Mouse (Mus musculus) heart, embryonic 13.5 days (tissue): ENCODE measurements around the gene Kif9. TPM values are rescaled to one million over a fixed set of nuclear protein-coding genes. Genes with fewer than 3 reads are reported as not detected.

Experiments used
- ATAC-seq: fragments of 200-750 bp; cut with Nextera tagmentation; 2 replicates; pipeline ENCODE4 v1.8.0; 2017; ENCODE audit warnings: moderate TSS enrichment; ENCODE audit not compliant: insufficient number of reproducible peaks, low FRiP score, low TSS enrichment; ENCODE audit errors: extremely low read depth
- H3K27ac ChIP-seq: fragments of 300-500 bp; sonication (generic); replicated peaks from 2 replicates; pipeline ENCODE4 v1.5.1; 2015; ENCODE audit warnings: moderate library complexity, mild to moderate bottlenecking, inconsistent platforms
- H3K27me3 ChIP-seq: fragments of 300-500 bp; sonication (generic); replicated peaks from 2 replicates; pipeline ENCODE4 v1.6.1; 2015; ENCODE audit warnings: mild to moderate bottlenecking, inconsistent platforms
- H3K36me3 ChIP-seq: fragments of 300-500 bp; sonication (generic); 2 replicates; pipeline ENCODE4 v1.6.1; 2015; ENCODE audit warnings: mild to moderate bottlenecking, inconsistent platforms
- H3K4me1 ChIP-seq: fragments of 300-500 bp; sonication (generic); 2 replicates; pipeline ENCODE4 v1.6.1; 2015; ENCODE audit warnings: inconsistent platforms
- H3K4me2 ChIP-seq: fragments of 300-500 bp; sonication (generic); 2 replicates; pipeline ENCODE4 v1.6.1; 2015; ENCODE audit warnings: inconsistent platforms, mild to moderate bottlenecking, moderate library complexity
- H3K4me3 ChIP-seq: fragments of 300-500 bp; sonication (generic); 2 replicates; pipeline ENCODE4 v1.5.1; 2015; ENCODE audit warnings: moderate library complexity, mild to moderate bottlenecking, inconsistent platforms
- H3K9ac ChIP-seq: fragments of 300-500 bp; sonication (generic); 2 replicates; pipeline ENCODE4 v1.6.1; 2015; ENCODE audit warnings: inconsistent platforms, mild to moderate bottlenecking, moderate library complexity
- H3K9me3 ChIP-seq: fragments of 300-500 bp; sonication (generic); 2 replicates; pipeline ENCODE4 v1.6.1; 2016; ENCODE audit warnings: inconsistent platforms
- WGBS: fragments of 180-500 bp; shearing (Covaris S2); methylation state at CpG from one replicate; pipeline ENCODE4 v1.1.7; 2015; ENCODE audit warnings: mixed read lengths; 5-methylcytosine and 5-hydroxymethylcytosine counted together
- polyA plus RNA-seq: library from polyadenylated mRNA; unstranded; fragments of >200 nt; fragmentation: Nextera tagmentation; extraction: Ambion mirVana; gene quantifications from 2 replicates; pipeline ENCODE4 v1.2.1, GENCODE M21; 2015

The Kif9 gene
- polyA plus RNA-seq, 1 experiment from 2014 or later = 0.51 TPM

DNA sequence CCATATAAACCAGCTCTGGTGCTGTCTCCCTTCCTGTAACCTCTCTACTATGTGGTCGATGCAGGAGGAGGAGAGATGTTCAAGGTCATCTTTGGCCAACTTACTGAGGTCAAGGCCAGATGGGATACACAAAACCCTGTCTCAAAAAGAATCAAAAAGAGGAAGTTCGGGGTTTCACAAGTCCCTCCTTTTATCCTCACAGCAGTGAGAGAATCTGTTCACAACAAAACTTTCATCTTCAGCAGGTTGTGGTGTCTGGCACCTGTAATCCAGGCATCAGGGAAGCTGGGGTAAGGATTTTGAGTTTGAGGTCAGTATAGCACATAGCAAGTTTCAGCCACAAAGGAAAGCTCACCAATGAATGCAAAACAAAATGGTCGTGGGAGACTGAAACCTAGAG, 53.9 kb downstream of the Kif9 start:
- Histone ChIP-seq H3K4me3 (no peak overlapping the region), H3K27ac (no peak overlapping the region), H3K4me1 (peaks cover 30% of the 10 kb centered on the region), H3K4me2 (peak overlapping the region; percentile 70; the same call in 1 of the 2 replicates), H3K9ac (no peak overlapping the region), H3K9me3 (no peaks in the 10 kb centered on the region), H3K27me3 (no peaks in the 10 kb centered on the region), H3K36me3 (0 out of 2 replicates have a peak, but pooled peaks cover 2% of the 10 kb centered on the region)
- WGBS = 66% methylated on average over 3 of the region's 3 CpGs
- ATAC-seq = no peak

GRCm38 (mm10) chr9:110531151-110531791, 54.5 kb downstream of the Kif9 start:
- Histone ChIP-seq H3K27me3 (no peaks in the 10 kb centered on the region), H3K27ac (peak overlapping the region; percentile 100), H3K36me3 (0 out of 2 replicates have a peak, but pooled peaks cover 2% of the 10 kb centered on the region), H3K4me2 (peak overlapping the region; percentile 70), H3K9ac (peak overlapping the region; percentile 91), H3K4me3 (peak overlapping the region; percentile 99), H3K4me1 (peaks cover 36% of the 10 kb centered on the region), H3K9me3 (no peaks in the 10 kb centered on the region)
- ATAC-seq = no peak
- WGBS = 20% methylated on average over 6 of the region's 6 CpGs

GRCm38 (mm10) chr9:110531914-110532489, 55.2 kb downstream of the Kif9 start:
- Histone ChIP-seq H3K36me3 (0 out of 2 replicates have a peak, but pooled peaks cover 5% of the 10 kb centered on the region), H3K9me3 (no peaks in the 10 kb centered on the region), H3K4me1 (peaks cover 40% of the 10 kb centered on the region), H3K9ac (peak overlapping the region; percentile 100), H3K27me3 (no peaks in the 10 kb centered on the region), H3K4me2 (peak overlapping the region; percentile 91), H3K4me3 (peak overlapping the region; percentile 99), H3K27ac (peak overlapping the region; percentile 100)
- 0% methylated on average over 48 of the region's 53 CpGs for WGBS
- ATAC-seq = peak; percentile 98

DNA sequence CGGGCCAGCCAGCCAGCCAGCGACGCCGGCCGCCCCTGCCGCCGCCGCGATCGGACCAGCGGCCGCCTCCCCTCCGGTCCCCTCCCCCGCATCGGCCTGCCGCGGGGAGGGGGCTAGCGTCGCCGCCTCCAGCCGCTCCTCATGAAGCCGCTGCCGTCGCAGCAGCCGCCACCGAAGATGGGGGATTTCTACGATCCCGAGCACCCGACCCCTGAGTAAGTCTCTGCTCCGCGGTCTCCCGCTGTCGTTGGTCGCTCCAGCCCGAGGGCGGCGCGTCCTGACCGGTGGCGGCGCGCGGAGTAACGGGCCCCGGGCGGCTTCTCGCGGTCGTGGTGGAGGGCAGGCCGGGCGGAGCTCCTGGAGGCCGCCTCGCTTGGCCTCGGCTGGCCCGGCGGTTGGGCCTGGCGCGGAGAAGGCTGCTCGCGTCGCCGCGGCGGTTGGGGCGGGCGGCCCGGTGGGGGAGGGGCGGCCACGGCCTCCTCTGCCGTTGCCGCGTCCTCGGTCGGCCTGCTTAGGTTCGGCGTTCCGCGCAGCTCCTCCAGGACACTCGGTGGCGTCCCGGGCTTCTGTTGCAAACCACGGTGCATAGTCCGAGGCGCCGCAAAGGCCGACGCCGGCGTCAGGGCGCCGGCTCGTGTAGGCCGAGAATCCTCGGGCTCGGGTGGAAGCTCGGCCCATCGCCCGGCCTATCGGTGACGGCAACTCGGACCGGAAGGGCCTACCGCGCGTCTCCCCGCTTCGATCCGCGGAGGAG, 56.0 kb downstream of the Kif9 start, which contains the start of gene Setd2:
Gene Setd2 (plus strand): TSS at position 60 of the 754 bp plus-strand sequence.
- ATAC-seq = peak; percentile 59
- Histone ChIP-seq H3K27ac (peak within 1 kb of the TSS; percentile 100), H3K9me3 (no peaks in the 10 kb centered on the region), H3K36me3 (0 out of 2 replicates have a peak, but pooled peaks cover 5% of the 10 kb centered on the region), H3K4me2 (peak within 1 kb of the TSS; percentile 91), H3K27me3 (no peaks in the 10 kb centered on the region), H3K9ac (peak within 1 kb of the TSS; percentile 100), H3K4me1 (peaks cover 43% of the 10 kb centered on the region), H3K4me3 (peak within 1 kb of the TSS; percentile 99)
- WGBS = under 1% methylated on average over 92 of the region's 109 CpGs

DNA sequence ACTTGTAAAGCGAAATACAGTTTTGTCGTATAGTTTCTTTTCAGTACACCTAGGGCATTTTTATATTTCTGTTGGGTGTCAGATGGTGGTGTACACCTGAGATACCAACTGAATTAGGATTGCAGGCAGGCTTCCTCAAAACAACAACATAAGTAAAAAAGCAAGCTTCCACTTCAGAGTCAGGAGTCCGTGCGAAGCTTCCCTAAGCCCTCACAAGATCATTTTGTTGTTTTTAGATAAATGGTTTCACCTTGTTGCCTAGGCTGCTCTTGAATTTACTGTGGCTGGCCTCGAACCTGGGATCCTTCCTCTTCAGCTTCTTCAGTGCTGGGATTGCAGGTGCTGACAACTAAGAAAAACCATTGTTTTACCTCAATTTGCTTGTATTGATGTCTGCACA, 56.9 kb downstream of the Kif9 start:
- peak overlapping the region; percentile 99 for H3K4me3 ChIP-seq
- H3K27ac ChIP-seq = 0 out of 2 replicates have a peak overlapping the region, but pooled peaks have one; percentile 17
- H3K4me1 ChIP-seq = peaks cover 46% of the 10 kb centered on the region
- no peaks in the 10 kb centered on the region for H3K27me3 ChIP-seq
- H3K9ac ChIP-seq = peak overlapping the region; percentile 100
- no peak for ATAC-seq
- no peaks in the 10 kb centered on the region for H3K9me3 ChIP-seq
- H3K36me3 ChIP-seq = 0 out of 2 replicates have a peak, but pooled peaks cover 5% of the 10 kb centered on the region
- H3K4me2 ChIP-seq = peak overlapping the region; percentile 91
- WGBS = 16% methylated on average over 5 of the region's 5 CpGs

DNA sequence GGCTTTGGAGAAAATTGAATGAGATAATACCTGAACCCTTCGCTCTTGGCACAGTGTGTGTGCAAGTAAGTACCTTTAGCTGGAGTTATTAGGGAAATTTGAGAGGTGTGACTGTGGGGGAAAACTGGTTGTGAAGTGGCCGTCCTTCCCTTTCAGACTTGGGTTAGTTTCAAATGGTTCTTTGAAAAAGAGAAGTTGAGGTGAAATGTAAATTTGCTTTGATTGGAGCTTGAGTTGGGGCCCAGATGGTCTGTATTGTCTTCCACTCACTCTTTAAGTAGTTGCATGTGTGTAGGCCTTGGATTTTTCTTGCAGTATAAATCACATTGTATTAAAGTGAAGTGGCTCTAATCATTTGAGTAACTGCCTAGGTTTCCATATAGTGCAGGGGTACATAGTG, 58.4 kb downstream of the Kif9 start:
- H3K27ac ChIP-seq = no peak overlapping the region
- H3K27me3 ChIP-seq = no peaks in the 10 kb centered on the region
- H3K9ac ChIP-seq = no peak overlapping the region
- no peak for ATAC-seq
- WGBS = 79% methylated on average over 2 of the region's 2 CpGs
- 0 out of 2 replicates have a peak, but pooled peaks cover 3% of the 10 kb centered on the region for H3K36me3 ChIP-seq
- peak overlapping the region; percentile 99; the same call in 1 of the 2 replicates for H3K4me3 ChIP-seq
- H3K9me3 ChIP-seq = no peaks in the 10 kb centered on the region
- H3K4me1 ChIP-seq = peaks cover 46% of the 10 kb centered on the region
- peak overlapping the region; percentile 91 for H3K4me2 ChIP-seq

DNA sequence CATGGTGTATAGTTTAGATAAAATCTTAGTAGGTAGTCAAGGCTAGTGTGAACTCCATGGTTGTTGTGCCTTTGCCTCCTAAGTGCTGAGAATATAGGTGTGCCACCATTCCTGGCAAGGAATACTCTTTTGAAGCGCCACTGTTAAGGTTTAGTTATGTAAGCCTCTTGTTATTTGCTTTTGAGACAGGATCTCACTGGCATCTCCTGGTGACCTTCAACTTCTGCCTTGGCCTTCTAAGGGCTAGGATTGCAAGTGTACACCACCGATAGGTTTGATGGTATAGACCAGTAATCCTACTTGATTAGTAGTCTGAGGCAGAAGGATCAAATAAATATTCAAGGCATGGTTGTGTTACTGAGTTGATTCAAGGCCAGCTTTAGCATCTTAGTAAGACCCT, 59.9 kb downstream of the Kif9 start:
- no peak for ATAC-seq
- WGBS = 91% methylated on average over 2 of the region's 2 CpGs
- no peak overlapping the region for H3K4me2 ChIP-seq

GRCm38 (mm10) chr9:110538511-110538910, 61.8 kb downstream of the Kif9 start:
- H3K9me3 ChIP-seq = no peaks in the 10 kb centered on the region
- H3K36me3 ChIP-seq = peaks cover 8% of the 10 kb centered on the region; the same call in 1 of the 2 replicates
- no peak overlapping the region for H3K9ac ChIP-seq
- no peak overlapping the region for H3K4me2 ChIP-seq
- H3K4me1 ChIP-seq = peaks cover 51% of the 10 kb centered on the region
- no peak overlapping the region for H3K27ac ChIP-seq
- H3K4me3 ChIP-seq = no peak overlapping the region
- ATAC-seq = no peak
- no peaks in the 10 kb centered on the region for H3K27me3 ChIP-seq

More for the DNA sequence above, 59.9 kb downstream of the Kif9 start:
- Histone ChIP-seq H3K4me1 (peaks cover 46% of the 10 kb centered on the region), H3K27ac (no peak overlapping the region), H3K36me3 (0 out of 2 replicates have a peak, but pooled peaks cover 3% of the 10 kb centered on the region), H3K27me3 (no peaks in the 10 kb centered on the region), H3K9me3 (no peaks in the 10 kb centered on the region), H3K9ac (no peak overlapping the region), H3K4me3 (no peak overlapping the region)

GRCm38 (mm10) chr9:110541988-110542387, 65.2 kb downstream of the Kif9 start:
- Histone ChIP-seq H3K4me3 (no peak overlapping the region), H3K36me3 (peaks cover 7% of the 10 kb centered on the region; the same call in 1 of the 2 replicates), H3K4me1 (peaks cover 22% of the 10 kb centered on the region), H3K27ac (no peak overlapping the region), H3K4me2 (no peak overlapping the region), H3K9ac (no peak overlapping the region), H3K9me3 (no peaks in the 10 kb centered on the region), H3K27me3 (no peaks in the 10 kb centered on the region)
- WGBS = 70% methylated on average over 4 of the region's 4 CpGs
- ATAC-seq = no peak

- Histone ChIP-seq H3K27me3 (no peaks in the 10 kb centered on the region), H3K36me3 (peaks cover 64% of the 10 kb centered on the region), H3K4me2 (no peak overlapping the region), H3K9ac (no peak overlapping the region), H3K4me1 (0 out of 2 replicates have a peak, but pooled peaks cover 3% of the 10 kb centered on the region), H3K4me3 (no peak overlapping the region), H3K27ac (no peak overlapping the region), H3K9me3 (no peaks in the 10 kb centered on the region)
- ATAC-seq = no peak
- WGBS = 86% methylated on average over 19 of the region's 19 CpGs
Observed at GRCm38 (mm10) chr9:110548261-110548660, 71.5 kb downstream of the Kif9 start.

DNA sequence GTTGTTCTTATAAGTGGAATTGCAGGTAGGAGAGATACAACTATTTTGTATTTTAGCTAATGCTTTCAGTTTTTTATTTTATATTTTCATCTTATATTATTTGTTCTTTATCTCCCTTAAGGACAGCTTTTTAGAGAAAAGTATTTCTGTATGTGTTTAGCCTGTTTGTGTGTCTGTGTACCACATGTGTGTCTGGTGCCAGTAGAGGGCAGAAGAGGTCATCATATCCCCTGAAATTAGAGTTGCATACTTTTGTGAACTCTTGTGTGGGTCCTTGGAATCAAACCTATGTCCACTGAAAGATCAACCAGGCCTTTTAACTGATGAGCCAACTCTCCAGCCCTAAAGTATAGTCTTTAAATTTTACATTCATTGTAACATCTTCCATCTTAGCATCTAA, 91.6 kb downstream of the Kif9 start:
- no peak for ATAC-seq
- no peak overlapping the region for H3K27ac ChIP-seq
- H3K9me3 ChIP-seq = no peaks in the 10 kb centered on the region
- no peaks in the 10 kb centered on the region for H3K27me3 ChIP-seq
- H3K4me2 ChIP-seq = no peak overlapping the region
- no peaks in the 10 kb centered on the region for H3K4me1 ChIP-seq
- peaks cover 88% of the 10 kb centered on the region for H3K36me3 ChIP-seq
- H3K9ac ChIP-seq = no peak overlapping the region
- no peak overlapping the region for H3K4me3 ChIP-seq
